Mouse (Mus musculus): ENCODE data around the gene Fancc. TPM values are rescaled to one million over a fixed set of nuclear protein-coding genes. Genes with fewer than 3 reads are reported as not detected.

Fancc gene
- polyA plus RNA-seq, 1 experiment from 2014 or later: 25.9 TPM

GRCm38 (mm10) chr13:63304124-63304792 is 192.8 kb downstream of the Fancc start:
- no peaks in the 10 kb centered on the region for H3K4me1 ChIP-seq (ENCODE audit: insufficient read depth)
- H3K4me2 ChIP-seq: no peak overlapping the region
- 53% methylated on average over 6 of the region's 6 CpGs for WGBS
- H3K9ac ChIP-seq: no peak overlapping the region
- no peak overlapping the region for H3K27ac ChIP-seq (ENCODE audit: low read depth)
- no peak overlapping the region for H3K4me3 ChIP-seq (ENCODE audit: low read depth, low read length)
- ATAC-seq (ENCODE audit: insufficient read depth): no peak
- peaks cover 54% of the 10 kb centered on the region for H3K36me3 ChIP-seq (ENCODE audit: insufficient read depth)
- no peak for TF ChIP-seq CTCF (IDR thresholded peaks at IDR 0.05; ENCODE audit: low read depth)
- H3K27me3 ChIP-seq (ENCODE audit: insufficient read depth, low read length): no peaks in the 10 kb centered on the region
- DNase-seq: no peak
- H3K9me3 ChIP-seq (ENCODE audit: low read depth, low read length): no peaks in the 10 kb centered on the region

GRCm38 (mm10) chr13:63302381-63302780 is 194.7 kb downstream of the Fancc start:
- H3K4me3 ChIP-seq (ENCODE audit: low read depth, low read length): no peak overlapping the region
- H3K27ac ChIP-seq (ENCODE audit: low read depth): no peak overlapping the region; the same call in 1 of the 2 replicates
- no peak overlapping the region for H3K4me2 ChIP-seq
- no peaks in the 10 kb centered on the region for H3K9me3 ChIP-seq (ENCODE audit: low read depth, low read length)
- H3K4me1 ChIP-seq (ENCODE audit: insufficient read depth): no peaks in the 10 kb centered on the region
- TF ChIP-seq CTCF (IDR thresholded peaks at IDR 0.05; ENCODE audit: low read depth): no peak
- no peaks in the 10 kb centered on the region for H3K27me3 ChIP-seq (ENCODE audit: insufficient read depth, low read length)
- peaks cover 70% of the 10 kb centered on the region for H3K36me3 ChIP-seq (ENCODE audit: insufficient read depth)
- ATAC-seq (ENCODE audit: insufficient read depth) (no peak), DNase-seq (no peak)
- 87% methylated on average over 5 of the region's 5 CpGs for WGBS
- no peak overlapping the region for H3K9ac ChIP-seq

- H3K4me3 ChIP-seq (ENCODE audit: low read depth, low read length): no peak overlapping the region
- no peak overlapping the region for H3K27ac ChIP-seq (ENCODE audit: low read depth)
- H3K36me3 ChIP-seq (ENCODE audit: insufficient read depth): peaks cover 76% of the 10 kb centered on the region
- 54% methylated on average over 3 of the region's 3 CpGs for WGBS
- no peak overlapping the region for H3K9ac ChIP-seq
- ATAC-seq (ENCODE audit: insufficient read depth) (no peak), DNase-seq (no peak)
- TF ChIP-seq CTCF (IDR thresholded peaks at IDR 0.05; ENCODE audit: low read depth): no peak
- H3K27me3 ChIP-seq (ENCODE audit: insufficient read depth, low read length): no peaks in the 10 kb centered on the region
- no peaks in the 10 kb centered on the region for H3K4me1 ChIP-seq (ENCODE audit: insufficient read depth)
- no peaks in the 10 kb centered on the region for H3K9me3 ChIP-seq (ENCODE audit: low read depth, low read length)
- H3K4me2 ChIP-seq: no peak overlapping the region
Observed at GRCm38 (mm10) chr13:63301764-63302209, 195.3 kb downstream of the Fancc start.

GRCm38 (mm10) chr13:63300929-63301328 is 196.1 kb downstream of the Fancc start:
- Histone ChIP-seq H3K4me1 (ENCODE audit: insufficient read depth) (no peaks in the 10 kb centered on the region), H3K4me2 (no peak overlapping the region), H3K36me3 (ENCODE audit: insufficient read depth) (peaks cover 84% of the 10 kb centered on the region), H3K4me3 (ENCODE audit: low read depth, low read length) (no peak overlapping the region), H3K9ac (no peak overlapping the region), H3K9me3 (ENCODE audit: low read depth, low read length) (no peaks in the 10 kb centered on the region), H3K27me3 (ENCODE audit: insufficient read depth, low read length) (no peaks in the 10 kb centered on the region), H3K27ac (ENCODE audit: low read depth) (no peak overlapping the region)
- no peak for DNase-seq
- WGBS: 81% methylated on average over 7 of the region's 7 CpGs
- no peak for TF ChIP-seq CTCF (IDR thresholded peaks at IDR 0.05; ENCODE audit: low read depth)
- ATAC-seq (ENCODE audit: insufficient read depth): no peak

GRCm38 (mm10) chr13:63298931-63299330 is 198.1 kb downstream of the Fancc start:
- Histone ChIP-seq H3K36me3 (ENCODE audit: insufficient read depth) (peaks cover 87% of the 10 kb centered on the region), H3K27me3 (ENCODE audit: insufficient read depth, low read length) (no peaks in the 10 kb centered on the region), H3K4me2 (no peak overlapping the region), H3K4me1 (ENCODE audit: insufficient read depth) (peaks cover 3% of the 10 kb centered on the region), H3K4me3 (ENCODE audit: low read depth, low read length) (no peak overlapping the region), H3K9ac (no peak overlapping the region), H3K9me3 (ENCODE audit: low read depth, low read length) (no peaks in the 10 kb centered on the region), H3K27ac (ENCODE audit: low read depth) (no peak overlapping the region)
- WGBS: 87% methylated on average over 5 of the region's 5 CpGs
- ATAC-seq (ENCODE audit: insufficient read depth) (no peak), DNase-seq (no peak)
- no peak for TF ChIP-seq CTCF (IDR thresholded peaks at IDR 0.05; ENCODE audit: low read depth)

- Histone ChIP-seq H3K36me3 (ENCODE audit: insufficient read depth) (peaks cover 85% of the 10 kb centered on the region), H3K9me3 (ENCODE audit: low read depth, low read length) (no peaks in the 10 kb centered on the region), H3K27ac (ENCODE audit: low read depth) (no peak overlapping the region), H3K4me3 (ENCODE audit: low read depth, low read length) (no peak overlapping the region), H3K27me3 (ENCODE audit: insufficient read depth, low read length) (no peaks in the 10 kb centered on the region), H3K4me2 (no peak overlapping the region), H3K4me1 (ENCODE audit: insufficient read depth) (peaks cover 7% of the 10 kb centered on the region), H3K9ac (no peak overlapping the region)
- WGBS: 95% methylated on average over 3 of the region's 3 CpGs
- DNase-seq (no peak), ATAC-seq (ENCODE audit: insufficient read depth) (no peak)
- no peak for TF ChIP-seq CTCF (IDR thresholded peaks at IDR 0.05; ENCODE audit: low read depth)
Observed at GRCm38 (mm10) chr13:63297933-63298332, 199.1 kb downstream of the Fancc start.

- Histone ChIP-seq H3K27me3 (ENCODE audit: insufficient read depth, low read length) (no peaks in the 10 kb centered on the region), H3K9me3 (ENCODE audit: low read depth, low read length) (no peaks in the 10 kb centered on the region), H3K27ac (ENCODE audit: low read depth) (no peak overlapping the region), H3K4me2 (no peak overlapping the region), H3K4me1 (ENCODE audit: insufficient read depth) (peaks cover 7% of the 10 kb centered on the region), H3K36me3 (ENCODE audit: insufficient read depth) (peaks cover 83% of the 10 kb centered on the region), H3K4me3 (ENCODE audit: low read depth, low read length) (no peak overlapping the region), H3K9ac (no peak overlapping the region)
- no peak for ATAC-seq (ENCODE audit: insufficient read depth)
- TF ChIP-seq CTCF (IDR thresholded peaks at IDR 0.05; ENCODE audit: low read depth): no peak
- no peak for DNase-seq
- 87% methylated on average over 2 of the region's 2 CpGs for WGBS
Observed at GRCm38 (mm10) chr13:63297003-63297402, 200.1 kb downstream of the Fancc start.
